Mouse (Mus musculus): ENCODE data around the gene Jchain.

DNA sequence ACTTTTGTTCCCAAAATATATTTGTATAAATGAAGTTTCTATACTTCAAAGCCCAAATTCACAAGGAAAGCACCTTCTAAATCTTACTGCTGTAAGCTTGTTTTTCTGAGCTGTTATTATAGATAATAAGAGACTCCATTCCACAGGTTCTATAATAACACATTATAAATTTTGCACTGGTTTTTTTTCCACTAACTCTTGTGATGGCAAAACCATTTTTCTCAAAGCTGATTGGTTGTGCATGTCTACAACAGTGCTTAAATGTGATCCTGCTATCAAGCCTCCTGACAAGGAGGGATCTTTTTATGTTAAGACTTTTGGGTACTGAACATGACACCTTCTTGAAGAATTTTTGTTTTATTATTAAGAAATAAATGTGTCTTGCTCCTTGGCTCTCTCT, 40.0 kb downstream of the Jchain start, which contains the start of gene Enam:
- TF ChIP-seq CTCF (IDR thresholded peaks at IDR 0.05) (no peak), POLR2A (IDR thresholded peaks at IDR 0.05; ENCODE audit: insufficient read depth, low read depth, low read length) (no peak), EP300 (IDR thresholded peaks at IDR 0.05; ENCODE audit: insufficient read depth, low read depth, low read length) (no peak)
